Mouse (Mus musculus) testis, adult 2 months (tissue): ENCODE measurements around the gene Zfp536.

Experiments
- CTCF ChIP-seq: fragments of 200-500 bp; IDR thresholded peaks from 2 replicates; pipeline ENCODE4 v1.5.1; 2012; ENCODE audit warnings: low read depth, mild to moderate bottlenecking, inconsistent platforms, low read length, moderate library complexity; ENCODE audit not compliant: control insufficient read depth, insufficient read depth, insufficient replicate concordance
- POLR2A ChIP-seq: fragments of 200-500 bp; IDR thresholded peaks from 2 replicates; pipeline ENCODE4 v1.6.1; 2012; ENCODE audit warnings: low read depth, mild to moderate bottlenecking, inconsistent platforms, low read length, moderate library complexity; ENCODE audit not compliant: control insufficient read depth

DNA sequence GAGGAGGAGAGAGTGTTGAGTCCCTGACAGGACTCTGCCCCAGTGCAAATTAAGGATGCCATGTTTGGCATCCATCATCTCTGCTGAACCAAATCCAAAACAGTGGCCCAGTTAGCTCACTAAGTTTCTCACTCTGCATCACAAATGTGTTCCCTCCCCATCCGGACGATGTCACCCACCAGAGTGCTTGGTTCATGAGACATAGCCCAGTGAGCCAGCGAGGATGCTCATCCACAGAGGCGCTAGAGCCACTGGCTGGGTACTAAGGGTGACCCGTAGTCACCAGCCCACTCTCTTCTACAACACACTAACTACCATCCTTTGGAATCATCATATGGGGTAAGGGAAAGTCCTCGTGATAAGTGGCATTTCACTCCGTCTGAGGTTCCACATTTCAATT, 56.4 kb downstream of the Zfp536 start:
- TF ChIP-seq POLR2A (no peak), CTCF (no peak)
